Mouse (Mus musculus) c-Kit-positive CD71-negative TER-119-negative erythroid progenitor cells, embryonic 14.5 days (primary cell): Measurements from ENCODE around the gene Tmprss9.
A peak's percentile ranks its signal among the peaks of the same experiment; 100 is the strongest.

Source experiments
- DNase-seq: peaks from one replicate; pipeline ENCODE4 v3.0.0-alpha.2; 2013; ENCODE audit warnings: low read depth

Tmprss9 gene

DNA sequence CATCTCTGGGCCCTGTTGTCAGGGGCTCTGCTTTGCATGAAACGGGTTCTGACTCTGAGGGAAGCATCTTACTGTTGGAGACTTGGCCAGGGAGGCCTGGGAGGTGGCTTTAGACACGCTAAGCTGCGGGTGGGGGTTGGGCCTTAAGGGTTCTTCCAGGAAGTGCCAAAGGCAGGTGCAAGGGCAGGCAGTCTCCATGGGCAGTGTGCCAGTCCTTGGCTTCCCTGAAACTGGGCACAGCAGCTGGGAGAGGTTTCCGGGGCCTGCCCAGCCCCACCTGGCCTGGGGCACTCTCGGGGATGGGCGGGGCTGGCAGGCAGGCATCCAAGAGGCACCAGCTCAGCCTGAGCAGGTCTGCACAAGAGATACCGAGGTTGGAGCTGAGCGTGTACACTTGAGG, 66.0 kb downstream of the Tmprss9 start:
- no peak for DNase-seq

DNA sequence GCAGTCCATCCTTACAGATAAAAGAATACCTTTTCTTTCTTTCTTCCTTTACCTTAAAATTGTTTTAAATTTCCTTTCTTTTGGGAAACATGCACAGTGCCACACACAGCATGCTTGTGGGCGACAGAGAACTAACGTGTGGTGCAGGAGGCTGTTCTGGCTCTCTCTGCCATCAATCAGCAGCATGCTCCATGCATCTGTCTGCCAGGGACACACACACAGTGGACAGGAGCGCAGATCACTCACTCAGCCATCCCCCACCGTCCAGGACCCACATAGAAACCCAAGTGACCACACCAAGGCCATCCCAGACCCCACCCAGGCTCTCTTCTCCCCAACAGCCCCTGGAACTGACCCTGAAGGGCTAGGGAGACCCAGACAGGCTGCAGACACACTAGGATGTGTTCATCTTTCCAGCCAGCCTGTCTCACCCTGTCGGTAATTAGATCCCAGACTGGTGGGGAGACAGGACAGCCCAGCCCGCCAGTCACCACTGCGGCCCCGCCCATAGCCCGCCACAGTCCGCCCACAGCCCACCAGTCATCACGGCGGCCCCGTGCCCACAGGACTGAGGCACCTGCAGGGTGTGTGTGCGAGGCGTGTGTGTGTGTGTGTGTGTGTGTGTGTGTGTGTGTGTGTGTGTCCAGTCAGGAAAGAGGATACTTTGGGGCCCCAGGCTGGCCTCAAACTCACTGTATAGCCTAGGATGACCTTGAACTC, 67.3 kb downstream of the Tmprss9 start:
- DNase-seq, result no peak

DNA sequence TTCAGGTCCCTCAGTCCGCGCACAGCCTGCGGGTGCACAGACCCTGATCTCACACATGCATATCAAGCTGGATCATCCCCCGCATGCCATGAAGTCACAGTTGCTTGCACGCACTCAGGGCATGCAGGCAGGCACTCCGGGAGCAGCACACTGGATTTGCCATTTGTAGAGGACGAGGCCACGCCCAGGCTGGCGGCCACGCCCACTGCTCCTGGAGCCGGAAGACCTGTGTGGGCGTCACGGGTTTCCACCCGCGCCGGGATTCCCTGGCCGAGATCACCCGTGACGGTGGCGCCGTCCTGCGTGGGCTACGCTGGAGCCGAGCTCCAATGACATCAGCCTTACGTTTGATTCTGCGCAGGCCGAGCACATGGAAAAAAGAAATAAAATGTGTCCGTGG, 68.0 kb downstream of the Tmprss9 start:
- DNase-seq, result peak; percentile 65

DNA sequence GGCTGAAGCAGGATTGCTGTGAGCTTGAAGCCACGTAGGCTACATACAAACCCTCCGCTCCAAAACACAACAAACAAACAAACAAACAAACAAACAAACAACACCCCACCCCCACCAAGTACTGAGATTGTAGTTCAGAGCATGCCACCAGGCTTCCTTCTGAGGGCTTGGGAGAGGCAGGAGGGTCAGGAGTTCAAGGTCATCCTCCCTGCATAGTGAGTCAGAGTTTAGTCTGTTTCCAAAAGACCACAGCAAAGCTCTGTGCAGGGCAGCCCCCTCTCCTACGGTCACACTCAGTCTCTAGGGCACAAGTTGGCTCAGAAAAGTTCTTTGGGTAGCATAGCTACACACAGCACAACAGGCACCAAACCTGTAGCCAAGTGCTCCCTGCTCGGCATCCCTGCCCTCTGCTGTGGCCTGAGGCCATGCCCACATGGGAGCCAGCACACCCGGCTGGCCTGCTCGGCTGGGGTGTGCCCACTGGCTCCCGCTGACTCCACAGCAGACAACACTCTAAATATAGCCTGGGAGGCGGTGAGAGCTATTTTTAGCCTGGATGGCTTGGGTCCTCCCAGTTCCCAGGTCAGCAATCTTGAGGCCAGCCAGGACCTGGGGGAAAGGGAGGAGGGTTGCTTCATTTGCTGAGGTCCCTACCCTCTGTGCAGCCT, 68.8 kb downstream of the Tmprss9 start:
- no peak for DNase-seq

DNA sequence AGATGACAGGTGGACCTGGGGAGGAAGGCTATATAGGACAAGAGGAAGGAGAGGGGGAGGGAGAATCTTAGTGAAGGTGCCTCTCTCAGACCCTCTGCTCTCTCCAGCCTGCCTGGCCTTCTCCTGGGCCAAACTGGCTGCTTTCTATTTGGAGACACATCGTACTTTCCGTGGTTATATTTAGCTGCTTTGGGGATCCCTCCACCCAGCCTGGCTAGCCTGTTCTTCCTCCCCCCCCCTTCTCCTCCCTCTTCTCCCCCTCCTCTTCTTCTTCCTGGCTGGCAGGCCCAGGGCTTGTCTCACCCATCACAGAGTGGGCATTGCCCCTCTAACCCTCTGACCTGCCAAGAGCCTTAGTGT, 69.3 kb downstream of the Tmprss9 start:
- no peak for DNase-seq

DNA sequence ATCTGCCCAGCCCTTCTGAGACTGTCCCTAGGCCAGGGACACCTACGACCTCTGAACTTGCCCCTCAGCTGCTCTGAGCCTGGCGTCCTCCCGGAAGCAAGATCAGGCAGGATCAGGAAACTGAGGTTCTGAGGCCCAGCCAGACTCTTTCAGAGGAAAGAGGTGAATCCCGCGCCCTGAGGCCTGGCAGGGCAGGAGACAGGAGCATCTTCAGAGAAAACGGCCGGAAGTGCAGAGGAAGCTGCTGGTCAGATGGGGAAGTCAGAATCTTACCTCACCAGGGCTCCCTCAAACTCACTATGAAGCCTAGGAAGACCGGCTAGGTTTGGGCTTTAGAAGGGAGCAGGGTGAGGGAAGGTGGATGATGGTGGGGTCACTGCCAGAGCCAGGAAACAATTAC, 71.3 kb downstream of the Tmprss9 start:
- DNase-seq, result no peak

DNA sequence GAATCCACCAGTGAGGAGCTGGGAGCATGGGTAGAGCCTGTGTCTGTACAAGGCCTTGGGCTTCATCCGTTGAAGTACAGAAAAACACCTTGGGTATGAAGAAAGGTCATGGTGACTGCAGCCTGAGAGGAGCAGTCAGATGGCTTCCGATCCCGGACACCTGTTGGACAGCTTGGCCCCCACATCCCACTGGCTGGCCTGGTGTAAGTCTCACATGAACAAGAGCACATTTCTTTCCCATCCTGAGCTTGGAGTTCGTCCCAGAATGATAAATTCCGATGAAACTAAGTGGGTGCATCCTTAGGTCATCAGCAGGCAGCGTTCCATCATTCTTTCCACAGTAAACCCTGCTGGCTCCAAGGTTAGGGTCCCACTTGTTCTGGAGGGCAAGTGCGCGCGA, 72.1 kb downstream of the Tmprss9 start:
- DNase-seq, result no peak

DNA sequence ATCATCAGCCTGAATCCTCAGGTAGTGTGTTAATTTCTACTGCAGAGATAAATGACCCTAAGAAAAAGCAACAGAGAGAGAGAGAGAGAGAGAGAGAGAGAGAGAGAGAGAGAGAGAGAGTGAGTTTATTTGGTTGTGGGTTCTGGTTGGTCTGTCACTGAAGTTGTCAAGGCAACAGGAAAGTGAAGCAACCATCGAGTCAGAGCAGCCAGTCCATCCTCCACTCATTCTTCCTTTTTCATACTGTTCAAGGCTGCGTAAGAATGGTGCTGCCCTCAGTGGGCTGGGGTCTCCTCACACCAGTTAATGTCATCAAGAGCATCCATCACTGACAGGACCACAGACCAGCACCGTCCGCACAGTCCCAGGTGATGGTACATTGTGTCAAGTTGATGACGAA, 72.6 kb downstream of the Tmprss9 start:
- DNase-seq, result no peak

DNA sequence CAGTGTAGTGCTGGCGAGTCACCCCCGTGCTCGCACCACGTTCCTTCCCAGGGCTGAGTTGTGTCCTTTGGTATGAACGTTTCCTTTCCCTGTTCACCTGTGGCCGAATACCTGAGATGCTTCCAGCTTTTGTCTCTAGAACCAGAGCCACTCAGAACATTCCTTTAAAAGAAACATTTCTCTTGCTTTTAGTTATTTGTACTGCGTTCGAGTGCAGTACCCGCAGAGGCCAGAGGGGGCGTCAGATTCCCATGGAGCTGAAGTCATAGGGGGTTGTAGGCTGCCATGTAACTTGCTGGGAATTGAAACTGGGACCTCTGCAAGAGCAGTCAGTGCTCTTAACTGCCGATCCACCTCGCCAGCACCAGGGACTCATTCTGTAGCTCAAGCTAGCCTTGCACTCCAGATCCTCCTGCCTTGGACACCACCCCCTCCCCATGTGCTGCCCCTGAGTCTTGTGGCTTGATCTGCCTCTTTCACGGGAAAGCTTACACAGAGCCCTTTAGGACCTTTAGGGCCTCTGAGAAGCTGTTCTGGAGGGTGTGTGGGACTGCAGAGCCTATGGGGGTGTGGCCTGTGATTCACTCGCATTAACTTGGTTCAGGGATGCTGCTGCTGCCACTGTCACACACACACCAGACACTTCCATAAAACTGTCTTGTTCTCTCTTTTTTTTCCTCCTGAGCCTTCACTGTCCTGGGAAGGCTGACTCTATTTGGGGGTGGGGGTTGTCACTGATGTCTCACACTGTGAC, 75.2 kb downstream of the Tmprss9 start:
- no peak for DNase-seq

DNA sequence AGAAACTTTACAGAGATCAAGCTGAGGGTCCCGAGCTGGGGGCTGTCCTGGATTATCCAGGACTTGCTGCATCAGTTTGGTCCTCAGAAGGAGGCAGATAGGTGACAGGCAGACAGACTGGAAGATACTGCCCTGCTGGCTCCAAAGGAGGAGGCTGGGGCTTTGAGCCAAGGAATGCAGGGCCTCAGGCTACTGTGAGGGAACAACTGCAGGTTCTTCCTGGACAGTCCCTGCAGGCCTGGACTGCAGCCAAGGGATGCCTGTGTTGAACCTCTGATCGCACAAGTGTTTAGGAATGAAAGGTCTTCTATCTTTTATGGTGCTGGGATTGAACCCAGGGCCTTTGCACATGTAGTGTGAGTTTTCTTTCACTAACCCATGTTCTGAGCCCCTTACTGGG, 76.2 kb downstream of the Tmprss9 start:
- no peak for DNase-seq

DNA sequence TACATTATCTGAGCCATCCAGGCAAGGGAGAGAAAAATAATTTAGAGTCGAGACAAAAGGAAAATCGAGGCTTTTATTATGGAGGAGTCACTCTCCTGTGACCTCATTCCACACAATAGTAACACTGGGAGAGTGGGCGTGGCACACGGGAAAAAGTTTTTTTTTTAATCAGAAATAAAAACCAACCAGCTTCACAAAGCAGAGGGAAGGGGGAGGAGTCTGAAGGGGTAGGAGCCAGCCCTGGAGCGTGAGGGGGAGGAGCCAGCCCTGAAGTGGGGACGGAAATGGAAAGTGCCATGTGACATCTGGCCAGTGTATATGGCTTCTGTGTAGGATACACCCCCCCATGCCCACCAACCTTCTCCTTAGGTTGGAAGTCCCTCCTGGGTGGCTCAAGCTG, 76.9 kb downstream of the Tmprss9 start:
- no peak for DNase-seq

DNA sequence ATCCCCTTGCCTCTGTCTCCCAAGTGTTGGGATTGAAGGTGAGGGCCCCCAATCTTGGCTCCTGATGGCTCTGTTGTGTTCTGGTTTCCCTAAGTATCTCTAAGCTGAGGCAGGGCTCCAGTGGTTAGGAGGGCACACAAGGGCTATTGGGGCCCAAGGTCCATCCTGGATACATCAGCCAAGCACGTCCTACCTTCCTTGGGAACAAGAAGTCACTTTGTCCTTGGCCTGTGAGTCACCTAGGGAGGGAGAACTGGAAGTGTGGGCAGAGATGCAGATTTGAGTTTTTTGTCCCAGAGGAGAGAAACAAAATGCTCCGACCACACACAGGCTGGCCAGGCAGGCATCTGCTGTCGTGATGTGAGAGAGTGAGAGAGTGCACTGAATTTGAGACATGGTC, 77.4 kb downstream of the Tmprss9 start:
- no peak for DNase-seq
